Mouse (Mus musculus): ENCODE data around the gene Fut11.

The Fut11 gene

GRCm38 (mm10) chr14:20718443-20718842 lies 23.7 kb downstream of the Fut11 start:
- DNase-seq (ENCODE audit: low read depth, low spot score): no peak

DNA sequence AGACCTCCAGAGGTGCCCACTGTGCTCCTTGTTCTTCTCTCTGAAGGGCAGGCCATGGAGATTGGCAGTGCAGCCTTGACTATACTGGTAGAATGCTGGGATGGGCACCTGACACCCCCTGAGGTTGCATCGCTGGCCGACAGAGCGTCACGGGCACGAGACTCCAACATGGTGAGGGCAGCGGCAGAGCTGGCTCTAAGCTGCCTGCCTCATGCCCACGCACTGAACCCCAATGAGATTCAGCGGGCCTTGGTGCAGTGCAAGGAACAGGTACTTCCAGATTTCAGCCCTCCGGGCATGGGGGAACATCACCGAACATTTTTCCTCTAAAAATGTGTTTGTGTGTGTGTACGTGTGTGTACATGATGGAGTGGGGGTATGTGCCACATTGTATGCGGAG lies 25.0 kb downstream of the Fut11 start:
- DNase-seq (ENCODE audit: low read depth, low spot score): no peak

- DNase-seq (ENCODE audit: low read depth, low spot score): no peak
Measured at GRCm38 (mm10) chr14:20721371-20721770, 26.6 kb downstream of the Fut11 start.

DNA sequence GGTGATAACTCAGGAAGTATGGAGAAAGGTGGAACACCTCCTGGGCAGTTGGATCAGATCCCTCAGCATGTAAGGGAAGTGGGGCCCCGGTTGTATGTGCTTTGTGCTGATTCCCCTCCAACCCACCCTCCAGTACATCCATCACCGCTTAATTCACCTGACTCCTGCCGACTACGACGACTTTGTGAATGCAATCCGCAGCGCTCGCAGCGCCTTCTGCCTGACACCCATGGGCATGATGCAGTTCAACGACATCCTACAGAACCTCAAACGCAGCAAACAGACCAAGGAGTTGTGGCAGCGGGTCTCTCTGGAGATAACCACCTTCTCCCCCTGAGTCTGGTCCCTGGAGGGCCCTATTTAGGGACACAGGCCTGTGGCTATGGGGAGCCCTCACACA lies 28.2 kb downstream of the Fut11 start:
- no peak for DNase-seq (ENCODE audit: low read depth, low spot score)

- DNase-seq (ENCODE audit: low read depth, low spot score): no peak
Measured at GRCm38 (mm10) chr14:20724043-20724442, 29.3 kb downstream of the Fut11 start.

DNA sequence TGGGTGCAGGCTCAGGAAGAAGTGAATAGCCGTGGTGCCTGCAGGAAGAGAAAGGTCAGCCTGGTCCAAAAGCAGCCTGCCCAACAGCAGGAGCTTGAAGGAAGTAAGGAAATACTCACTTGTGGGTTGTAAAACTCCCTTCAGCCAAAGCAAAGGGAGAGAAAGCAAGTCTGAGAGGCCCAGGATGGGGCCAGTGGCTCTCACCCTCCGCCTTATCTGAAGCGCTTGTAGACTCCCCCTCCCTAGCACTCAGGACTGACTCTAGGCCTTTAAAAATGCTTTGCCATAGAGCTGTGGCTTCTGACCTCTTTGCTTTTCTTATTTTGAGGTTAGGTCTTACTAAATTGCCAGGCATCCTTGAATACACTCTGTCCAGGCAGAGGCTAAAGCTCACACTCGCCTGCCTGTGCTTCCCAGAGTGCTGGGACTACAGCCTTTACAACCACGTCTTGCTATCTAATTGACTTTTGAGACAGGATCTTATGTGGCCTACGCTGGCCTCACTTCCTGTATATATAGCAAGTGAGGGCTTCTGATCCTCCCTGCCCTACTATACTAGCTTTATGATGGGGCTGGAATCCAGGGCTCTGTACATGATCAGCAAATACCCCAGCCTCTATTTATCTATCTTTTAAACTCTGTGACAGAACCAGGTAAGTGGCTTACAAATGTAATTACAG lies 31.0 kb downstream of the Fut11 start:
- DNase-seq (ENCODE audit: low read depth, low spot score): no peak

DNA sequence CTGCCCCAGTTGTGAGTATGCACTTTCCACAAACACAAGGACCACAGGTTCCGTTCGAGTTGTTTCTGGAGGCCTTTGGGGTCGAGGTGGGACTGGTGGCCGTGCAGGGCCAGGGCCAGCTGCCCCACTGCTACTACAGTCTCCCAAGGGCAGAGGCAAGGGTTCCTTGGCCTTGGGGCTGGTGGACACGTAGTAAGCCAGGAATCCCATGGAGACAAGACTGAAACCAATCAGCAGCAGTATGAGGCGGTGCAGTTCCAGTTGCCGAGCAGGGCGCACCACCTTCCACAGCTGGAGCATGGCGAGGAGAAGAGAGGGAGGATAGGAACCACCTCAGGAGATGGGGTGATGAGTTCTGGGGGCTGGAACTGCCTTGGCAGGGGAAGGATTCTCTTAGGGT lies 35.1 kb downstream of the Fut11 start:
- DNase-seq (ENCODE audit: low read depth, low spot score): no peak

GRCm38 (mm10) chr14:20730853-20731602 lies 36.3 kb downstream of the Fut11 start:
- DNase-seq (ENCODE audit: low read depth, low spot score): no peak

DNA sequence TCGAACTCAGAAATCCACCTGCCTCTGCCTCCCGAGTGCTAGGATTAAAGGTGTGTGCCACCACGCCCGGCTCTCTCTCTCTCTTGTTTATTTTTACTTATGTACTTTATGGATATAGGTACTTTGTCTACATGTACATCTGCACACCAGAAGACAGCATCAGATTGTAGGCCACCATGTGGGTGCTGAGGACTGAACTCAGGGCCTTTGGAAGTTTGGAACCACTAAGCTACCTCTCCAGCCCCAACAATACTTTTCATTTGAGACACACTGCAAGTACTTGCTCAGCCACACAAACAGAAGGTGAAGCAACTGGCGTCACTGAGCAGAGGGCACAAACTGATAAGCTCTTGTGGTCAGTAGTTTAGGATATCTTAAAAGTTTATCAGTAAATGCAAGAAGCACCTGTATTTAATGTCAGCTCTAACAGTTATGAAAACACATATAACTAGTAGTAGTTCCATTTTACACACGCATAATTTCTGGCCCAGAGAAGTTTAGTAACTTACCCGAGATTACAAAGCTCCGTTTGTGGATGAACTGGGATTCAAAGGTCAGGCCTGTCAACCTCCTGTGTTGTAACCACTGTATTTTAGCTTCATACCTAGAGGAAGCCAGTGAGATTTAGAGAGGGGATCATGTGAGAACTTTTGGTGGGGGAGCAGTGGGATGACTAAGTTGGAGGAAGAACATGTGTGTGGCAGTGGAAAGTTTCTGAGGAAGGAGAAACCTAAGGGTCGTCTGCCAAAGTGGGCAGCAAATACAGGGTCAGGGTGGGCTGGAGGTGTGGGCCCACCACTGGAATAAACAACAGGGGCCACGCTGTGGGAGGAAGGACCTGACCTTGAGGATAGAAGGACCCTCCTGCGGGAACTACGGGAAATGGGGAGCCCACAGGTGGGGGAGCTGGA lies 38.5 kb downstream of the Fut11 start:
- DNase-seq (ENCODE audit: low read depth, low spot score): no peak

GRCm38 (mm10) chr14:20733952-20734774 lies 39.4 kb downstream of the Fut11 start, which contains the start of gene Ndst2:
TSS of gene Ndst2 (minus strand) at chr14:20734562.
- DNase-seq (ENCODE audit: low read depth, low spot score): peak; percentile 77

GRCm38 (mm10) chr14:20735052-20735451 lies 40.3 kb downstream of the Fut11 start:
- no peak for DNase-seq (ENCODE audit: low read depth, low spot score)

GRCm38 (mm10) chr14:20735892-20736390 lies 41.2 kb downstream of the Fut11 start:
- DNase-seq (ENCODE audit: low read depth, low spot score): no peak

GRCm38 (mm10) chr14:20737306-20737705 lies 42.5 kb downstream of the Fut11 start:
- DNase-seq (ENCODE audit: low read depth, low spot score): no peak

DNA sequence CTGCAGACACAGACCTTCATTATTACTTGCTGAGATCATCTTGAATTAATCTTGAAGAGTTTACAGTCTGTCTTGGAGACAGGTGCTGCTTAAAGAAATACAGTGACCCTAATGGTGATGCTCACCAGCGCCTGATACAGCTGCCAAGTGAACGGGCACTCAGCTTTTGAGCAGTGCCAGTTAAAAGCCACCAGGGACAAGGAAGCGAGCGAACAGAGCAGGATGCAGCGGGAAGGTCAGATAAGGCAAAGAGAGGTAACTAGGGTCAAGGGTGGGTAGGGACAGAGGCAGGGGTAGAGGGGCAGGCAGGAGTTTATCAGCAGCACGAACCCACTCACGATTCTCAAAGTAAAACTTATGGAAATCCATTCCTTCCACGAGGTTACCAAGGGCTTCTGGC lies 43.7 kb downstream of the Fut11 start:
- no peak for DNase-seq (ENCODE audit: low read depth, low spot score)

- DNase-seq (ENCODE audit: low read depth, low spot score): no peak
Measured at GRCm38 (mm10) chr14:20741301-20741700, 46.5 kb downstream of the Fut11 start.

GRCm38 (mm10) chr14:20743614-20744013 lies 48.8 kb downstream of the Fut11 start:
- no peak for DNase-seq (ENCODE audit: low read depth, low spot score)

DNA sequence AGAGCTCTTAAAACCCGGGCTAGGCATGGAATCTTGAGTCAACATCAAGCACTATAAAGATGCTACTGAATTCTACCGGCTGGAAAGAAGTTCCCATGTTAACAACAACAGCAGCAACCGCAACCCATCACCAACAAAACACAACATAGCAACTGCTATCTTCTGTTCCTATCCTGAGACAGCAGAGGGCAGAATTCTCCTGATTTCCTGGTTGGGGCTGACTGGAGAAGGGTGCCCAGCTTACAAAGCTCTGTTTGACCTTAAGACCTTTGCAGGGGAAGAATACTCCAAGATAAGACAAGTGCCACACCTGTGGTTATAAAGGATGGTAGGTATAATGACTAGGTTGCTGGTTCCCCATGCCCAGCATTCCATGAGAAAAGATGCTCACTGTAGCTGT lies 52.2 kb downstream of the Fut11 start:
- no peak for DNase-seq (ENCODE audit: low read depth, low spot score)

DNA sequence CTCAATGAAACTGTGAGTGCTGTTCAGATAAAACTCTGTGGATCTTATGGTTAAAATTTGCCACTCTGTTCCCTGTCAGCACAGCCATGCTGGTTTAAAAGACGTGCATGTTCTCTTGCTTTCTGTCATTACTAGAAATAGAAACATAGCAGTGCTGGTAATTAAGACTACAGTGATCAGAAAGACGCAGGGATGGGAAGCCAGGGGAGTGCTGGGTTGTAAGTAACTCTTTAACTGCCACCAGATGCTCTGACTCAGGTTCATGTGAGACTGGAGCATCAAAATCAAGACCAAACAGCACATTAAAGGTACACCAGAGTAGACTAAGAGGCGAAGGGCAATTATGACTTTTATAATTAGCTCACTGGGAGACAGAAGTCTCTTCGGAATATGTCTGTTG lies 53.6 kb downstream of the Fut11 start:
- DNase-seq (ENCODE audit: low read depth, low spot score): no peak

DNA sequence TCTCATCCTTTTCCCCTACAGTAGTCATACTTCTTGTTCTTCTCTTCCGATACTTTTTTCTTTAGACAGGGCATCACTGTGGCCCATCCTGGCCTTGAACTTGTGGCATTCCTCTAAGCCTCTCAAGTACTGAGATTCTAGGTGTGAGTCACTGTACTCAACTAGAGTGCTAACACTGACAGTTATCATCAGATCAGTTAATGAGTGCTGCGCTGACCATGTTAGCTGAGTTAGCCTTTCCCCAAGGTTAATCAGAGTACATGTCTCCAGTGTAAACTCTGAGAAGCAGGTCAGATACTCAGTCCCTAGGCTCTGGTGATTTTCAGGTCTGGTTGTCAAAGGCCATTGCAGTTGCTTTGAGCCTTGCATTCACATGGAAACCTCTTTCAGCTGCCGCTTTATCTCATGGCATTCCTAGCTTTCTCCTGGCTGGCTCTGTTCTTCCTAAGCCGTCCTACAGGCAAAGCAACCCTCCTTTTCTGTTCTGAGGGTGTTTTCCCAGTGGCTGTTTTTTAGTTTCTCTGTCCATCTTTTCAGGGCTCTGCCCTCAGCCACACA lies 54.8 kb downstream of the Fut11 start:
- DNase-seq (ENCODE audit: low read depth, low spot score): no peak

GRCm38 (mm10) chr14:20750503-20750902 lies 55.7 kb downstream of the Fut11 start:
- no peak for DNase-seq (ENCODE audit: low read depth, low spot score)

Data from telencephalon, adult 2 months (tissue).